Mouse (Mus musculus): Measurements from ENCODE around the gene Smpd3.

Smpd3 gene

GRCm38 (mm10) chr8:106288732-106289131 lies 49.1 kb downstream of the Smpd3 start:
- no peak for DNase-seq

- no peak for DNase-seq
Measured at GRCm38 (mm10) chr8:106287445-106287844, 50.3 kb downstream of the Smpd3 start.

GRCm38 (mm10) chr8:106280844-106281243 lies 56.9 kb downstream of the Smpd3 start:
- no peak for DNase-seq

- no peak for DNase-seq
Measured at GRCm38 (mm10) chr8:106280154-106280553, 57.6 kb downstream of the Smpd3 start.

GRCm38 (mm10) chr8:106278367-106279042 lies 59.3 kb downstream of the Smpd3 start:
- no peak for DNase-seq

GRCm38 (mm10) chr8:106276709-106277317 lies 61.0 kb downstream of the Smpd3 start:
- no peak for DNase-seq

- DNase-seq, result no peak
Measured at GRCm38 (mm10) chr8:106273468-106273867, 64.3 kb downstream of the Smpd3 start.

- DNase-seq, result no peak
Measured at GRCm38 (mm10) chr8:106271378-106271777, 66.4 kb downstream of the Smpd3 start.

- no peak for DNase-seq
Measured at GRCm38 (mm10) chr8:106270804-106271203, 67.0 kb downstream of the Smpd3 start.

GRCm38 (mm10) chr8:106268710-106269346 lies 69.0 kb downstream of the Smpd3 start:
- no peak for DNase-seq

GRCm38 (mm10) chr8:106265398-106265797 lies 72.4 kb downstream of the Smpd3 start:
- DNase-seq, result no peak

GRCm38 (mm10) chr8:106263928-106264327 lies 73.9 kb downstream of the Smpd3 start:
- no peak for DNase-seq

- no peak for DNase-seq
Measured at GRCm38 (mm10) chr8:106262343-106262742, 75.4 kb downstream of the Smpd3 start.

GRCm38 (mm10) chr8:106260894-106261293 lies 76.9 kb downstream of the Smpd3 start:
- DNase-seq, result no peak

GRCm38 (mm10) chr8:106259579-106260255 lies 78.1 kb downstream of the Smpd3 start:
- no peak for DNase-seq

- peak; percentile 11 for DNase-seq
Measured at GRCm38 (mm10) chr8:106258169-106258568, 79.6 kb downstream of the Smpd3 start.

GRCm38 (mm10) chr8:106250186-106250585 lies 87.6 kb downstream of the Smpd3 start:
- no peak for DNase-seq

- peak; percentile 87 for DNase-seq
Measured at GRCm38 (mm10) chr8:106237106-106237505, 100.7 kb downstream of the Smpd3 start.

- no peak for DNase-seq
Measured at GRCm38 (mm10) chr8:106234567-106235261, 103.1 kb downstream of the Smpd3 start.

- no peak for DNase-seq
Measured at GRCm38 (mm10) chr8:106232751-106233150, 105.0 kb downstream of the Smpd3 start.

- DNase-seq, result no peak
Measured at GRCm38 (mm10) chr8:106231536-106231935, 106.3 kb downstream of the Smpd3 start.

GRCm38 (mm10) chr8:106226589-106226988 lies 111.2 kb downstream of the Smpd3 start:
- peak; percentile 52 for DNase-seq

- DNase-seq, result no peak
Measured at GRCm38 (mm10) chr8:106219620-106220019, 118.2 kb downstream of the Smpd3 start.

Data from kidney, adult 9 months (tissue).